Mouse (Mus musculus) olfactory bulb, adult 2 months (tissue): Measurements from ENCODE around the gene Ankle1. TPM values are rescaled to one million over a fixed set of nuclear protein-coding genes. Genes with fewer than 3 reads are reported as not detected.

Experiments
- H3K27ac ChIP-seq: fragments of 200-500 bp; 2 replicates; pipeline ENCODE4 v1.5.1; 2012; ENCODE audit warnings: low read depth, low read length; ENCODE audit not compliant: insufficient read depth
- H3K4me1 ChIP-seq: fragments of 200-500 bp; 2 replicates; pipeline ENCODE4 v1.6.1; 2012; ENCODE audit warnings: low read length; ENCODE audit not compliant: control insufficient read depth, insufficient read depth
- H3K4me3 ChIP-seq: fragments of 200-500 bp; 2 replicates; pipeline ENCODE4 v1.5.1; 2012; ENCODE audit warnings: mild to moderate bottlenecking, low read depth, low read length, moderate library complexity; ENCODE audit not compliant: insufficient read depth
- CTCF ChIP-seq: fragments of 200-500 bp; IDR thresholded peaks from 2 replicates; pipeline ENCODE4 v1.5.1; 2012; ENCODE audit warnings: low read depth, mild to moderate bottlenecking, low read length, moderate library complexity; ENCODE audit not compliant: insufficient read depth
- POLR2A ChIP-seq: fragments of 200-500 bp; IDR thresholded peaks from 2 replicates; pipeline ENCODE4 v1.6.1; 2012; ENCODE audit warnings: mild to moderate bottlenecking, low read depth, low read length, moderate library complexity; ENCODE audit not compliant: insufficient read depth
- WGBS: fragments of 180-500 bp; shearing (Covaris S2); methylation state at CpG from one replicate; pipeline ENCODE4 v1.1.7; 2018; 5-methylcytosine and 5-hydroxymethylcytosine counted together
- polyA plus RNA-seq: library from polyadenylated mRNA; stranded (reverse); fragments of >200 nt; gene quantifications from 2 replicates; pipeline ENCODE4 v1.2.4, GENCODE M21; 2012; ENCODE audit warnings: low replicate concordance; ENCODE audit not compliant: missing spikeins, insufficient read depth, insufficient read length

The Ankle1 gene
- polyA plus RNA-seq, 1 experiment: not detected

GRCm38 (mm10) chr8:71372427-71372826, 33.4 kb upstream of the Ankle1 start:
- Histone ChIP-seq H3K4me1 (peaks cover 26% of the 10 kb centered on the region), H3K27ac (no peak overlapping the region), H3K4me3 (no peak overlapping the region)
- TF ChIP-seq POLR2A (no peak), CTCF (no peak)
- WGBS: 90% methylated on average over 12 of the region's 12 CpGs

- peaks cover 21% of the 10 kb centered on the region for H3K4me1 ChIP-seq
- no peak overlapping the region for H3K27ac ChIP-seq
- H3K4me3 ChIP-seq: no peak overlapping the region
- 89% methylated on average over 3 of the region's 3 CpGs for WGBS
- TF ChIP-seq POLR2A (no peak), CTCF (no peak)
These were observed 32.8 kb upstream of the Ankle1 start for GRCm38 (mm10) chr8:71373000-71373399.

GRCm38 (mm10) chr8:71374616-71375206, 31.1 kb upstream of the Ankle1 start:
- WGBS: 86% methylated on average over 17 of the region's 17 CpGs
- no peak overlapping the region for H3K27ac ChIP-seq
- H3K4me3 ChIP-seq: no peak overlapping the region
- peaks cover 25% of the 10 kb centered on the region for H3K4me1 ChIP-seq
- TF ChIP-seq POLR2A (peak; percentile 16; the same call in 1 of the 2 replicates), CTCF (no peak)

GRCm38 (mm10) chr8:71375581-71376422, 30.0 kb upstream of the Ankle1 start:
- TF ChIP-seq CTCF (no peak), POLR2A (no peak)
- WGBS: 13% methylated on average over 74 of the region's 74 CpGs
- peak overlapping the region; percentile 37 for H3K4me3 ChIP-seq
- peaks cover 36% of the 10 kb centered on the region for H3K4me1 ChIP-seq
- H3K27ac ChIP-seq: no peak overlapping the region

- no peak overlapping the region for H3K27ac ChIP-seq
- peaks cover 41% of the 10 kb centered on the region for H3K4me1 ChIP-seq
- peak overlapping the region; percentile 37; the same call in 1 of the 2 replicates for H3K4me3 ChIP-seq
- no peak for TF ChIP-seq CTCF
- no peak for TF ChIP-seq POLR2A
- WGBS: 60% methylated on average over 8 of the region's 8 CpGs
These were observed 29.3 kb upstream of the Ankle1 start for GRCm38 (mm10) chr8:71376423-71377030.

GRCm38 (mm10) chr8:71379008-71379407, 26.8 kb upstream of the Ankle1 start:
- H3K4me1 ChIP-seq: peaks cover 45% of the 10 kb centered on the region
- WGBS: 57% methylated on average over 4 of the region's 4 CpGs
- no peak overlapping the region for H3K4me3 ChIP-seq
- H3K27ac ChIP-seq: no peak overlapping the region
- no peak for TF ChIP-seq CTCF
- TF ChIP-seq POLR2A: no peak

GRCm38 (mm10) chr8:71379512-71380075, 26.2 kb upstream of the Ankle1 start:
- WGBS: 75% methylated on average over 3 of the region's 3 CpGs
- Histone ChIP-seq H3K4me3 (peak overlapping the region; percentile 91), H3K27ac (no peak overlapping the region), H3K4me1 (peaks cover 45% of the 10 kb centered on the region)
- TF ChIP-seq CTCF (no peak), POLR2A (no peak)

- TF ChIP-seq POLR2A (no peak), CTCF (peak; percentile 5; the same call in 1 of the 2 replicates)
- Histone ChIP-seq H3K4me3 (peak overlapping the region; percentile 91), H3K4me1 (peaks cover 43% of the 10 kb centered on the region), H3K27ac (no peak overlapping the region)
- 3% methylated on average over 72 of the region's 72 CpGs for WGBS
These were observed 25.3 kb upstream of the Ankle1 start for GRCm38 (mm10) chr8:71380178-71381171.
